Mouse (Mus musculus) CH12.LX (cell line): ENCODE measurements around the gene Sobp. TPM values are rescaled to one million over a fixed set of nuclear protein-coding genes. Genes with fewer than 3 reads are reported as not detected.

Experiments used
- DNase-seq: peaks from one replicate; pipeline ENCODE4 v3.0.0-alpha.2; 2013; ENCODE audit errors: extremely low read depth
- H3K27ac ChIP-seq: 2 replicates; pipeline ENCODE4 v1.5.1; 2012; ENCODE audit warnings: low read depth, mild to moderate bottlenecking, control low read depth, moderate library complexity; ENCODE audit not compliant: insufficient read depth
- H3K27me3 ChIP-seq: replicated peaks from 2 replicates; pipeline ENCODE3; 2012; ENCODE audit warnings: inconsistent platforms
- H3K36me3 ChIP-seq, 2 experiments: replicated peaks in 1 of 2; 2 replicates each; pipeline versions ENCODE3 to v1.6.1; 2012; ENCODE audit warnings: inconsistent platforms in 1 of 2, low read length in 1 of 2, mild to moderate bottlenecking in 1 of 2, mixed read lengths in 1 of 2, moderate library complexity in 1 of 2; ENCODE audit not compliant: control insufficient read depth in 1 of 2, insufficient read depth in 1 of 2
- H3K4me1 ChIP-seq, 2 experiments: 2 replicates each; pipeline ENCODE4 v1.6.1; 2012; ENCODE audit warnings: inconsistent platforms in 1 of 2, moderate library complexity in 1 of 2; ENCODE audit not compliant: insufficient read depth in 2 of 2, control insufficient read depth in 1 of 2
- H3K4me2 ChIP-seq: 2 replicates; pipeline ENCODE4 v1.6.1; 2012; ENCODE audit warnings: low read depth, mild to moderate bottlenecking, control low read depth; ENCODE audit not compliant: poor library complexity, insufficient read depth, severe bottlenecking
- H3K4me3 ChIP-seq, 3 experiments: fragments of 150-350 bp in 1 of 3; sonication (generic) in 1 of 3; replicated peaks in 1 of 3; 2 replicates each; pipeline versions ENCODE3 to v1.5.1; 2011 to 2012; ENCODE audit warnings: low read depth in 2 of 3, low read length in 2 of 3, mild to moderate bottlenecking in 2 of 3, moderate library complexity in 2 of 3, control low read depth in 1 of 3, improper control_type of control experiment in 1 of 3, inconsistent platforms in 1 of 3, mixed read lengths in 1 of 3; ENCODE audit not compliant: poor library complexity in 1 of 3
- H3K79me2 ChIP-seq: replicated peaks from 2 replicates; pipeline ENCODE4 v1.6.1; 2012; ENCODE audit warnings: mild to moderate bottlenecking, moderate library complexity; ENCODE audit not compliant: control insufficient read depth, poor library complexity, insufficient read depth, severe bottlenecking; ENCODE audit errors: extremely low read depth
- H3K9ac ChIP-seq: 2 replicates; pipeline ENCODE4 v1.6.1; 2012; ENCODE audit warnings: low read depth, mild to moderate bottlenecking, control low read depth, moderate library complexity; ENCODE audit not compliant: insufficient read depth
- H3K9me3 ChIP-seq: replicated peaks from 2 replicates; pipeline ENCODE3; 2012; ENCODE audit warnings: low read length, inconsistent platforms, mixed read lengths
- CHD1 ChIP-seq: IDR thresholded peaks from 2 replicates; pipeline ENCODE4 v1.6.1; 2012; ENCODE audit warnings: low read depth, low read length, improper control_type of control experiment, inconsistent platforms
- CTCF ChIP-seq, 2 experiments: IDR thresholded peaks in 1 of 2; conservative IDR thresholded peaks in 1 of 2; 2 replicates each; pipeline ENCODE4 v1.5.1; 2011 to 2012; ENCODE audit warnings: low read depth in 2 of 2, low read length in 2 of 2, improper control_type of control experiment in 1 of 2, inconsistent platforms in 1 of 2, mild to moderate bottlenecking in 1 of 2, moderate library complexity in 1 of 2
- IRF4 ChIP-seq: IDR thresholded peaks from 2 replicates; pipeline ENCODE4 v1.6.1; 2014; ENCODE audit warnings: low read depth, mild to moderate bottlenecking, inconsistent platforms, low read length, improper control_type of control experiment
- KAT2A ChIP-seq: IDR thresholded peaks from 2 replicates; pipeline ENCODE4 v1.6.1; 2012; ENCODE audit warnings: low read length, improper control_type of control experiment, inconsistent platforms; ENCODE audit not compliant: insufficient replicate concordance
- MAX ChIP-seq: IDR thresholded peaks from 2 replicates; pipeline ENCODE4 v1.6.1; 2011; ENCODE audit warnings: low read length, improper control_type of control experiment
- MAZ ChIP-seq: IDR thresholded peaks from 2 replicates; pipeline ENCODE4 v1.6.1; 2012; ENCODE audit warnings: low read depth, mild to moderate bottlenecking, inconsistent platforms, low read length, improper control_type of control experiment, moderate library complexity
- MEF2A ChIP-seq: IDR thresholded peaks from 2 replicates; pipeline ENCODE4 v1.6.1; 2014; ENCODE audit warnings: low read depth, mild to moderate bottlenecking, inconsistent platforms, low read length, improper control_type of control experiment, borderline replicate concordance
- MYC ChIP-seq: IDR thresholded peaks from 2 replicates; pipeline ENCODE4 v1.6.1; 2011; ENCODE audit warnings: low read depth, mild to moderate bottlenecking, improper control_type of control experiment, low read length
- NRF1 ChIP-seq: IDR thresholded peaks from 2 replicates; pipeline ENCODE4 v1.6.1; 2014; ENCODE audit warnings: low read depth, mild to moderate bottlenecking, inconsistent platforms, low read length, improper control_type of control experiment, moderate library complexity
- PAX5 ChIP-seq: IDR thresholded peaks from 2 replicates; pipeline ENCODE4 v1.6.1; 2012; ENCODE audit warnings: low read length, inconsistent platforms, mixed read lengths
- POLR2A ChIP-seq: IDR thresholded peaks from 2 replicates; pipeline ENCODE4 v1.6.1; 2011; ENCODE audit warnings: low read depth, mild to moderate bottlenecking, improper control_type of control experiment, low read length
- RAD21 ChIP-seq: IDR thresholded peaks from 2 replicates; pipeline ENCODE4 v1.6.1; 2011; ENCODE audit warnings: low read depth, mild to moderate bottlenecking, low read length, improper control_type of control experiment, moderate library complexity
- SMC3 ChIP-seq: IDR thresholded peaks from 2 replicates; pipeline ENCODE4 v1.6.1; 2011; ENCODE audit warnings: low read depth, low read length, improper control_type of control experiment
- TBP ChIP-seq: conservative IDR thresholded peaks from 2 replicates; pipeline ENCODE4 v1.6.1; 2011; ENCODE audit warnings: low read depth, low read length, improper control_type of control experiment
- TCF12 ChIP-seq: IDR thresholded peaks from 2 replicates; pipeline ENCODE4 v1.6.1; 2014; ENCODE audit warnings: low read depth, mild to moderate bottlenecking, inconsistent platforms, low read length, improper control_type of control experiment
- USF2 ChIP-seq: conservative IDR thresholded peaks from 2 replicates; pipeline ENCODE4 v1.6.1; 2011; ENCODE audit warnings: low read depth, low read length, improper control_type of control experiment
- ZC3H11A ChIP-seq: IDR thresholded peaks from 2 replicates; pipeline ENCODE4 v1.6.1; 2012; ENCODE audit warnings: low read depth, mild to moderate bottlenecking, inconsistent platforms, low read length, improper control_type of control experiment
- ZMIZ1 ChIP-seq: IDR thresholded peaks from 2 replicates; pipeline ENCODE4 v1.6.1; 2012; ENCODE audit warnings: low read depth, mild to moderate bottlenecking, inconsistent platforms, low read length, improper control_type of control experiment
- ZNF384 ChIP-seq: IDR thresholded peaks from 2 replicates; pipeline ENCODE4 v1.6.1; 2012; ENCODE audit warnings: low read depth, low read length, improper control_type of control experiment, inconsistent platforms
- dilution Hi-C: fragments of 300-500 bp; cut with MboI; formaldehyde crosslinking; loops from 2 replicates; pipeline ENCODE4 v1.14.3; 2020; ENCODE audit warnings: low sequenced_read_pairs; ENCODE audit not compliant: extremely low pct_unique_long_range_greater_than_20kb, extremely low pct_ligation_motif_present
- in situ Hi-C: fragments of 300-500 bp; cut with MboI; formaldehyde crosslinking; loops from 3 replicates; pipeline ENCODE4 v1.14.3; 2019; ENCODE audit warnings: low sequenced_read_pairs, low pct_ligation_motif_present, low pct_unique_long_range_greater_than_20kb, mixed read lengths
- polyA plus RNA-seq: library from polyadenylated mRNA; unstranded; fragments of >175 nt; gene quantifications from 2 replicates; pipeline ENCODE4 v1.2.1, GENCODE M21; 2012; ENCODE audit warnings: low read depth; ENCODE audit not compliant: insufficient read length
- total RNA-seq, 2 experiments: library from RNA; depleted of rRNA; stranded (reverse); fragments of 300-350 nt in 1 of 2; fragments of >200 nt in 1 of 2; gene quantifications; 2 replicates each; pipeline ENCODE4 v1.2.3; 2012 to 2014

Gene Sobp
- total and polyA plus RNA-seq, 3 experiments: 0.04 to 0.77 (median 0.08) TPM

DNA sequence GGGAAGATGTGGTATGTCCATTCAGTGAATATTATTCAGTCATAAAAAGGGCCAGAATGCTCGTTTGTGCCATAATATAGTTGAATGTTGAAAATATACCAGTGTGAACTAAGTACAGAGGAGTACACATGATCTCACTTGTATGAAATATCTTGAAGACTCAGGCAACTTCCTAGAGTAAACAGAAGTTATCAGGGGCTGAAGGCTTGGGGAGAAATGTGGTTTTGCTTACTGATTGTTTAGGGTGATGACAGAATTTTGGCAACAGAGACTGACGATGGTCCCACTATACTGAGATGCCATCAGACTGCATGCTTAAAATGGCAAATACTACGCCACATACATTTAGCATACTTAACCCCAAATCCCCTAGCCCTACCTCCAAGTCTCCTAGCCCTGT is 132.5 kb downstream of the Sobp start:
- in situ Hi-C loops (no loop called here), dilution Hi-C loops (no loop called here)
- H3K27me3 ChIP-seq: no peaks in the 10 kb centered on the region
- no peak overlapping the region for H3K27ac ChIP-seq
- H3K9me3 ChIP-seq: no peaks in the 10 kb centered on the region
- H3K79me2 ChIP-seq: no peaks in the 10 kb centered on the region
- no peak overlapping the region for H3K4me3 ChIP-seq
- H3K36me3 ChIP-seq: no peaks in the 10 kb centered on the region
- H3K4me1 ChIP-seq: no peaks in the 10 kb centered on the region
- no peak overlapping the region for H3K4me2 ChIP-seq
- no peak for TF ChIP-seq NRF1
- no peak for TF ChIP-seq ZC3H11A
- TF ChIP-seq RAD21: no peak
- TF ChIP-seq MYC: no peak
- no peak for TF ChIP-seq TCF12
- TF ChIP-seq POLR2A: no peak
- TF ChIP-seq MAZ: no peak
- no peak for TF ChIP-seq SMC3
- no peak overlapping the region for H3K9ac ChIP-seq
- DNase-seq: no peak

DNA sequence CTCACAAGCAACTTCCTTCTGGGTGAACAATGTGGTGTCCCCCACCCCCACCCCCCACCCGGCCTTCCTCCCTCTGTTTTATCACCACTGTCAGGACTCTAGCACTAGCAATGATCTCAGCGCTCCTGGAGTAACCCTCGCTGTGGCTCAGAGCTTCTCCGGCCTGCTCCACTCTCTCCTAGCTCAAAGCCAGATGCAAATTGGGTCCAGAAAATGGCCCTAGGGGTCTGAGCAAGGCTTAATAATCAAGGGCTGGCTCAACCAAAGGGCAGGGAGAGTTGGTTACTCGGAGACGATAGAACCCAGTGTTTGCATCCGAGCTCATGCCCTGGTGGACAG is 136.9 kb downstream of the Sobp start:
- no peak overlapping the region for H3K4me2 ChIP-seq
- no peaks in the 10 kb centered on the region for H3K9me3 ChIP-seq
- no peaks in the 10 kb centered on the region for H3K27me3 ChIP-seq
- no peak for TF ChIP-seq KAT2A
- no peak for TF ChIP-seq SMC3
- TF ChIP-seq MAX: no peak
- TF ChIP-seq ZNF384: no peak
- no peak for TF ChIP-seq TBP
- no peak for TF ChIP-seq IRF4
- TF ChIP-seq PAX5: no peak
- TF ChIP-seq USF2: no peak
- TF ChIP-seq TCF12: no peak
- TF ChIP-seq MEF2A: no peak
- TF ChIP-seq ZMIZ1: no peak
- TF ChIP-seq CTCF (conservative IDR thresholded peaks at IDR 0.05 in 1 of 2, IDR thresholded peaks at IDR 0.05 in 1 of 2; ENCODE audit: low read depth in 2 of 2, low read length in 2 of 2): no peak
- TF ChIP-seq ZC3H11A: no peak
- TF ChIP-seq CHD1: no peak
- no peaks in the 10 kb centered on the region for H3K79me2 ChIP-seq
- dilution Hi-C loops (no loop called here), in situ Hi-C loops (no loop called here)
- no peak for DNase-seq
- no peaks in the 10 kb centered on the region for H3K4me1 ChIP-seq
- no peak overlapping the region for H3K9ac ChIP-seq
- H3K4me3 ChIP-seq: no peak overlapping the region
- H3K27ac ChIP-seq: no peak overlapping the region
- no peaks in the 10 kb centered on the region for H3K36me3 ChIP-seq
